Mouse (Mus musculus) frontal cortex, postnatal 25 days (tissue): Measurements from ENCODE around the gene Il22ra1.

Source experiments
- DNase-seq, 2 experiments: peaks; one replicate each; pipeline ENCODE4 v3.0.0; 2022; ENCODE audit warnings: low spot score in 2 of 2

Il22ra1 gene

GRCm38 (mm10) chr4:135770611-135771305 lies 42.8 kb downstream of the Il22ra1 start:
- no peak for DNase-seq

GRCm38 (mm10) chr4:135771592-135771991 lies 43.6 kb downstream of the Il22ra1 start:
- no peak for DNase-seq

- no peak for DNase-seq
Observed at GRCm38 (mm10) chr4:135772671-135773070, 44.7 kb downstream of the Il22ra1 start.

GRCm38 (mm10) chr4:135774496-135774895 lies 46.5 kb downstream of the Il22ra1 start:
- no peak for DNase-seq

DNA sequence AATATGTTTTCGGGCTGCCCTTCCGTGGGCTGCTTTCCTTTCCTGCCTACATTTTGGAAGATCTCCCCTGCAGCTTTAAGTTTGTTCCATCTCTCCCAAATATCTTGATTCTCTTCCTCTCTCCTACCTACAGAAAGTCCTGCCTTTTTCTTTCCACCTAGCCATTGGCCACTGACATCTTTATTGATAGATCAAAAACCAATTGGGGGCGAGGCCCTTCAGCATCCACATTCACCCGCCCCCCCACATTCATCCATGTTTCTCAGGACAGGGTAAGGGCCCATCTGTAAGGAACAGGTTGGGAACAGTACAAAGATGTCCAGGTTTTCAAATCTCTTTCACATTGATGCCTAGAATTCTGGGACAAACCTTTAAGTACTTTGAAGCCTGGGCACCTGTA lies 48.9 kb downstream of the Il22ra1 start:
- DNase-seq, result no peak

DNA sequence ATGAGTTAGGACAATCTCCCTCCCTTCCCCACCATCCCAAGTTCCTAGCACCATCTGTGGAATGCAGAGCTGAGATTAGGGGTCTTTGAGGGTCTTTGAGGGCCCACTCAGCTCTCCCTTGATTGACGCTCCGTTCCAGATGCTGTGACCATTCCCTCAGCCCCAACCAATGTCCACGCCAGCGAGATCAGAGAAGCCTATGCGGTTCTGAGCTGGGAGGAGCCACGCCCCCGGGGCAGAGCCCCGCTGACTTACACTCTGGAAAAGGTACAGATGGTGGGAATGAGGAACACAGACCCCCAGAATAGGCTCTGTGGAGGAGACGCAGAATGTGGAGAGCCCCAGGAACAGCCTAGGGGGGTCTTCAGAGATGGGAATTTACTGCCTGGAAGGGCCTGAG lies 51.7 kb downstream of the Il22ra1 start:
- DNase-seq, result no peak

DNA sequence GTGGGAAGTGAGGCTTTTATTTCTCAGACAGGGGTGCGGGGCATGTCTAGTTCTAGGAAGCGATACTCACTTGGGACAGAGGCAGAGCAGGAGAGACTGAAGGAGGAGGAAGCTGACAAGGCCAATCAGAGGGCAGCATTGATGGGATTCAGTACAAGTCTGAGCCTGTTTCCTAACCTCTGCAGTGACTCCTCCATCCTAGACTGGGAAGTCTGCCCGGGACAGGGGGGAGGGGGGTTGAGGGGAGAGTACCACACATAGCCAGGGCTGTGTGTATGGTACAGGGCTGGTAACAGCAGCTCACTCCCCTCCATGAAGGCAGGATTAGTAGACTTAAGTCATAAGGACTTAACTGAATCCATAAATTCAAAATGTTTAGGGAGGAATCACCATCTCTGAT lies 52.3 kb downstream of the Il22ra1 start:
- DNase-seq, result no peak

DNA sequence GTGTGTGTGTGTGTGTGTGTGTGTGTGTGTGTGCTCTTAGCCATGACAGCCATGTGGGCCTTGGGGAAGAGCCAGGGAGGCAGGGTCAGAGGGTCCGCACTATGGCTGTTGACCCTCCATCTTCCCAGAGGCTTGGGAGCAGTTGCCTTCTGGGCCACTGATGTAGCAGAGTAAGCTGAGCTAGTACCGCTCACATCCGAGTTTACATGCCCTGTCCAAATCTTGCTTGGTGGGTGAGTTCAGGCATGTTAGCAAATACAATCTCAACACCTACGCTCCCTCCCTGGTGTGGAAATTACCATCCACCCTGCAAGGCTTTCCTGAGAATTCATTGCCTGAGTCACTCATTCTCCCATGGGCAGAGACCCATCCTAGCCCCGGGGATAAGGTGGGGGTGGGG lies 53.3 kb downstream of the Il22ra1 start:
- no peak for DNase-seq

DNA sequence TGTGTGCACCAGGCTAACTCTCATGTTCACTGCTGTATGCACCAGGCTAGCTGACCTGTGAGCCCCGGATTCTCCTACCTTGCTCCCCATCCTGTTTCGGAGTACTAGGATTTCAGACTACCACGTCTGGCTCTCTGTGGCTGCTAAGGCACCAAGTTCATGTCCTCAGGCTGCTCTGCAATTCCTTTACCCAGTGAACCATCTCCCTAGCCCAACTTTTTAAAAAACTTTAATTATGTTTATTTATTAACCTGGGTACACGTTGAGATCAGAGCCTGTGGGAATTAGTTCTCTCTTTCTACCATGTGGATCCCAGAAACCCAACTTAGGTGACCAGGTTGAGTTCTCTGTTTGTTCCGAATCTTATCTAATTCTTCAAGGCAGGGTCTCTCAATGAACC lies 58.6 kb downstream of the Il22ra1 start:
- DNase-seq, result no peak

- no peak for DNase-seq
Observed at GRCm38 (mm10) chr4:135787271-135787670, 59.3 kb downstream of the Il22ra1 start.

GRCm38 (mm10) chr4:135789135-135789534 lies 61.2 kb downstream of the Il22ra1 start:
- no peak for DNase-seq

DNA sequence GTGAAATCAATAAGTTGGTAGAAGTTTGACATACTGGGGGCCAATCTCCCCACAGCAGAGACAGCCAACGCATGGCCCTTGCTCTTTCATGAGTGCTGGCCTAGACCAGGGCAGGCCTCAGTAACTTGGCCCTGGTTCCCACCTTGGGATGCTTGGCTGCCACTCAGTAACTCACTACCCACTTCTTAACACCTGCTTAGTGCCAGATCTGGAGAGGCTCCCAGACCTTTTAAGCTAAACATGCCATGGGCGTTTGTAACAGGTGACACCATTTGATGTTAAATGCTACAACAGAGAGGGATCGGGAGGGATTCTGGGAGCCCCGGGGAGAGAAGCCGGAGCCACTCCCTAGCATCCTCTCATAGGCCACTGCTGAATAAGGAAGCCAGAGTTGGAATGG lies 64.8 kb downstream of the Il22ra1 start:
- DNase-seq, result no peak

DNA sequence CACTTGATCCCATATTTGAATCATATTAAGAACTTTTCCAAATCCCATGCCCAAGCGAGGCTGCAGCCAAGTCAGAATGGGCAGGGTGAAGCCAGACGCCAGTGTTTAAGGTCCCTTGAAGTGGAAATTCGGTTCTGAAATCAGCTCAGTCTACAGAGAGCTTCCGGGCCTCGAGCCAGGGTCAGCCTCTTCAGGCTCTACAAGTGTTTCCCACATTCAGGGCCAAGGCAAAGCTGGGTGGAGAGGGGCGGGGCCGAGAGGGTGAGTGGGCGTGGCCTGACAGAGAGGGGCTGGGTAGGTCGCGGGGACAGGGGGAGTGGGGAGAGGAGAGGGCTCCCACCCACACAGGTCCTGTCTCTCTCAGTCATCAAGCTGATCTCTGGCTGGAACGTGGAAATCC lies 70.0 kb downstream of the Il22ra1 start:
- DNase-seq, result no peak

GRCm38 (mm10) chr4:135801543-135801942 lies 73.6 kb downstream of the Il22ra1 start:
- DNase-seq, result peak; percentile 83 to 86
